Mouse (Mus musculus): ENCODE results near the gene Gm13696. TPM values are rescaled to one million over a fixed set of nuclear protein-coding genes. Genes with fewer than 3 reads are reported as not detected.
A peak's percentile ranks its signal among the peaks of the same experiment; 100 is the strongest.
"Not testable (repeated sequence)": the region's sequence is repeated elsewhere in the genome, so short reads cannot be mapped to it uniquely, and the experiment has no call there.

The Gm13696 gene
- polyA plus RNA-seq, 1 experiment from 2014 or later = not detected

GRCm38 (mm10) chr2:83984443-83984842 lies 11.5 kb downstream of the Gm13696 start, which contains the start of gene Gm13697:
TSS of gene Gm13697 (plus strand) at chr2:83984743.
- H3K36me3 ChIP-seq (ENCODE audit: control insufficient read depth, insufficient read depth, low read length); H3K9me3 ChIP-seq (ENCODE audit: control insufficient read depth, low read length); H3K4me1 ChIP-seq (replicated peaks; ENCODE audit: control insufficient read depth, insufficient read depth, low read length); H3K4me3 ChIP-seq (ENCODE audit: low read length); H3K27me3 ChIP-seq (ENCODE audit: control insufficient read depth, insufficient read depth, low read depth, low read length); H3K27ac ChIP-seq (ENCODE audit: low read length); ATAC-seq (ENCODE audit: low read depth); H3K9ac ChIP-seq (ENCODE audit: low read length); H3K4me2 ChIP-seq (ENCODE audit: low read depth, low read length): not testable (repeated sequence)
- no CpG with 5 or more reads among the region's 6 CpGs for WGBS

GRCm38 (mm10) chr2:83990253-83990652 lies 17.3 kb downstream of the Gm13696 start, which contains the start of gene Gm13691:
TSS of gene Gm13691 (plus strand) at chr2:83990553.
- not testable (repeated sequence) for H3K9me3 ChIP-seq (ENCODE audit: control insufficient read depth, low read length); H3K4me2 ChIP-seq (ENCODE audit: low read depth, low read length); H3K9ac ChIP-seq (ENCODE audit: low read length); H3K27ac ChIP-seq (ENCODE audit: low read length); ATAC-seq (ENCODE audit: low read depth); H3K27me3 ChIP-seq (ENCODE audit: control insufficient read depth, insufficient read depth, low read depth, low read length); H3K4me1 ChIP-seq (replicated peaks; ENCODE audit: control insufficient read depth, insufficient read depth, low read length); H3K4me3 ChIP-seq (ENCODE audit: low read length); H3K36me3 ChIP-seq (ENCODE audit: control insufficient read depth, insufficient read depth, low read length)
- WGBS = no CpG with 5 or more reads among the region's 6 CpGs

DNA sequence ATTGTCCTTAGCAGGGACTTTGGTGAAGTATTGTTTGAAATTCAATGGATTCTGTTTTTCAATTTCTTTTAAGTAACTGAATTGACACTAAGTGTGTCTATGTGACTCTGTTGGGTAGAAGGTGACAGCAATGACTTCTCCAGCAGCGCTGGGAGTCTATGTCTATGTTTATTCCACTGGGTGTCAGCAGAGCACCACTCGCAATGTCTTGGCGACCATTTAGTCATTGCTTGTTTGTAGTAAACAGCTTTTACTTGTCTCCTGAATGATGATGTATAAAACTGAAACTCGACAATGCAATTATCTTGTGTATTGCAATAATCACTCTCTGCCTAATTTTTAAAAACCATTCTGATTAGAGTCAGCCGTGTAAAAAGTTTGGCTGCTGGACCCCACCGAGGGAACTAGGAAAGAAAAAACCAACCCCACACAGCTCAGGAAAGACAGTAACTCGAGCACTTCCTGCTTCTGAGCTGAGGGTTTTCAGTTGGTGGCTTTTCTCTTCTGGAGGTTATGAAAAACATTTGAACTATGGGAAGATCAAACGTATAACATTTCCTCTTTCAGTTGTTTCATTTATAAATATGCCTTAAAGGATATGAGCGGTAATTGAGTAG lies 20.8 kb downstream of the Gm13696 start:
- 24% methylated on average over 7 of the region's 9 CpGs for WGBS
- peak; percentile 83 for ATAC-seq (ENCODE audit: low read depth)
- not testable (repeated sequence) for H3K27me3 ChIP-seq (ENCODE audit: control insufficient read depth, insufficient read depth, low read depth, low read length); H3K9ac ChIP-seq (ENCODE audit: low read length); H3K36me3 ChIP-seq (ENCODE audit: control insufficient read depth, insufficient read depth, low read length); H3K4me1 ChIP-seq (replicated peaks; ENCODE audit: control insufficient read depth, insufficient read depth, low read length); H3K9me3 ChIP-seq (ENCODE audit: control insufficient read depth, low read length)
- H3K4me2 ChIP-seq (ENCODE audit: low read depth, low read length) = peak overlapping the region; percentile 9; the same call in 1 of the 2 replicates
- peak overlapping the region; percentile 25; the same call in 1 of the 2 replicates for H3K27ac ChIP-seq (ENCODE audit: low read length)
- peak overlapping the region; percentile 1; the same call in 1 of the 2 replicates for H3K4me3 ChIP-seq (ENCODE audit: low read length)

GRCm38 (mm10) chr2:83994526-83994925 lies 21.6 kb downstream of the Gm13696 start:
- H3K4me1 ChIP-seq (replicated peaks; ENCODE audit: control insufficient read depth, insufficient read depth, low read length); H3K27ac ChIP-seq (ENCODE audit: low read length); H3K9me3 ChIP-seq (ENCODE audit: control insufficient read depth, low read length); H3K4me3 ChIP-seq (ENCODE audit: low read length); H3K27me3 ChIP-seq (ENCODE audit: control insufficient read depth, insufficient read depth, low read depth, low read length); H3K4me2 ChIP-seq (ENCODE audit: low read depth, low read length); H3K36me3 ChIP-seq (ENCODE audit: control insufficient read depth, insufficient read depth, low read length); ATAC-seq (ENCODE audit: low read depth); H3K9ac ChIP-seq (ENCODE audit: low read length): not testable (repeated sequence)
- WGBS = no CpG with 5 or more reads among the region's 3 CpGs

GRCm38 (mm10) chr2:84008913-84009312 lies 36.0 kb downstream of the Gm13696 start:
- Histone ChIP-seq H3K9ac (ENCODE audit: low read length) (no peak overlapping the region), H3K36me3 (ENCODE audit: control insufficient read depth, insufficient read depth, low read length) (no peaks in the 10 kb centered on the region), H3K4me3 (ENCODE audit: low read length) (no peak overlapping the region), H3K27ac (ENCODE audit: low read length) (no peak overlapping the region), H3K4me2 (ENCODE audit: low read depth, low read length) (no peak overlapping the region), H3K9me3 (ENCODE audit: control insufficient read depth, low read length) (no peaks in the 10 kb centered on the region), H3K27me3 (ENCODE audit: control insufficient read depth, insufficient read depth, low read depth, low read length) (no peaks in the 10 kb centered on the region), H3K4me1 (replicated peaks; ENCODE audit: control insufficient read depth, insufficient read depth, low read length) (no peaks in the 10 kb centered on the region)
- 48% methylated on average over 1 of the region's 1 CpGs for WGBS
- no peak for ATAC-seq (ENCODE audit: low read depth)

DNA sequence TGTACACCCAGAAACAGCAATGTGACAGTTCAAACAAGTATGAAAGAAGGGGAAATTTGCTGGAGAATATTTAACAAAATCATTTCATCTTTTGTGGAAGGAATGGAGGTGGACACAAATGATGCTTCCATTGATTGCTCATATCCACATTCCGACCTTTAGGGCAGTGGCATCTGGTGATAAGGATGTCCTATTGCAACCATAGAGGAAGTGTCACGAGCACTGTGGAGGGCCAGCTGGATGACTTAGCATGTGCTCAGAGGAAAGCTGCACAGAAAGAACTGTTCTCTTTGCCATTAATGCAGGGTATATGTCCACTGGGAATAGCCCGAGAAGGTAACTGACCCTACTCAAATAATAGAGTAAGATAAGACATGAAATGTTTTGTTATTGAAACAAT lies 36.9 kb downstream of the Gm13696 start:
- Histone ChIP-seq H3K36me3 (ENCODE audit: control insufficient read depth, insufficient read depth, low read length) (no peaks in the 10 kb centered on the region), H3K4me2 (ENCODE audit: low read depth, low read length) (no peak overlapping the region), H3K4me1 (replicated peaks; ENCODE audit: control insufficient read depth, insufficient read depth, low read length) (no peaks in the 10 kb centered on the region; the same call in 1 of the 2 replicates), H3K27me3 (ENCODE audit: control insufficient read depth, insufficient read depth, low read depth, low read length) (no peaks in the 10 kb centered on the region), H3K4me3 (ENCODE audit: low read length) (no peak overlapping the region), H3K9ac (ENCODE audit: low read length) (no peak overlapping the region), H3K27ac (ENCODE audit: low read length) (no peak overlapping the region), H3K9me3 (ENCODE audit: control insufficient read depth, low read length) (no peaks in the 10 kb centered on the region)
- 55% methylated on average over 3 of the region's 3 CpGs for WGBS
- no peak for ATAC-seq (ENCODE audit: low read depth)

DNA sequence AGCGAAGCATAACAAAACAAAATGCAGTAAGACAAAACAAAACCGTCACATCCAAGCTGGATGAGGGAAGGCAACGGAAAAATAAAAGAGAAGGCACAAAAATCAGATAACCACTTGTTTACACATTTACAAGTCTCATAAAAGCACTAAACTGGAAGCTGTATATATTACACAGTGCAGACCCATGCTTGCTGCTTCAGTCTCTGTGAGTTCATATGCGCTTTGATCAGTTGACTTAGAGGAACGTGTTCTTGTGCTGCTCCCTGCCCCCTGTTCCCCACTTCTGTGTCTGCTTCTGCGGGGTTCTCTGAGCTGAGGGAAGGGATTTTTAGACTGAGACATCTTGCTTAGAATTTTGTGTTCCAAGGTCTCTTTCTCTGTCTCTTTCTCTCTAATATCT lies 41.6 kb downstream of the Gm13696 start:
- H3K4me1 ChIP-seq (replicated peaks; ENCODE audit: control insufficient read depth, insufficient read depth, low read length) = peaks cover 3% of the 10 kb centered on the region; the same call in 1 of the 2 replicates
- H3K27me3 ChIP-seq (ENCODE audit: control insufficient read depth, insufficient read depth, low read depth, low read length) = no peaks in the 10 kb centered on the region
- no peaks in the 10 kb centered on the region for H3K36me3 ChIP-seq (ENCODE audit: control insufficient read depth, insufficient read depth, low read length)
- H3K9me3 ChIP-seq (ENCODE audit: control insufficient read depth, low read length) = no peaks in the 10 kb centered on the region
- 49% methylated on average over 6 of the region's 6 CpGs for WGBS
- H3K27ac ChIP-seq (ENCODE audit: low read length) = peak overlapping the region; percentile 55
- H3K4me2 ChIP-seq (ENCODE audit: low read depth, low read length) = 0 out of 2 replicates have a peak overlapping the region, but pooled peaks have one; percentile 6
- no peak overlapping the region for H3K4me3 ChIP-seq (ENCODE audit: low read length)
- peak overlapping the region; percentile 20; the same call in 1 of the 2 replicates for H3K9ac ChIP-seq (ENCODE audit: low read length)
- peak; percentile 57 for ATAC-seq (ENCODE audit: low read depth)

- H3K4me2 ChIP-seq (ENCODE audit: low read depth, low read length); H3K9me3 ChIP-seq (ENCODE audit: control insufficient read depth, low read length); ATAC-seq (ENCODE audit: low read depth); H3K27ac ChIP-seq (ENCODE audit: low read length); H3K9ac ChIP-seq (ENCODE audit: low read length); H3K4me1 ChIP-seq (replicated peaks; ENCODE audit: control insufficient read depth, insufficient read depth, low read length); H3K36me3 ChIP-seq (ENCODE audit: control insufficient read depth, insufficient read depth, low read length); H3K4me3 ChIP-seq (ENCODE audit: low read length); H3K27me3 ChIP-seq (ENCODE audit: control insufficient read depth, insufficient read depth, low read depth, low read length): not testable (repeated sequence)
- WGBS = 72% methylated on average over 5 of the region's 5 CpGs
Measured at GRCm38 (mm10) chr2:84016291-84016690, 43.4 kb downstream of the Gm13696 start.

DNA sequence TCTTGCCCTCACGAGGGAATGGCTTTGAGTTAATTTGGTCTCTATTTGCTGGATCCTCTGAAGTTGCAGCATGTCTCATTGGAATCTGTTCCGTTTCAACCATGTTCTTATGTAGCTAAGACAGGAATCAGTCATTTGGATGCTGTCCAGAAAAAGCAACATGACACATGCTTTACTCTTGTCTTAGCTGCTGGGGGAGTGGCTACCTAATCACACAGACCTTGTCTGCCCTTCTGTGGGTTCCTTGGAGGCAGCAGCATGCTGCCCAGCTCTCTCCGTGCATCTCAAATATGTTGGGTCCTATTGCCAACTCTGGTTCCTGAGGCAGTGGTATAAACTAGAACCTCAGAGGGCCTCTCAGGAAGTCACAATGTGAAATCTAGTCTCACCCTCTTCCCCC lies 45.4 kb downstream of the Gm13696 start:
- peak overlapping the region; percentile 45 for H3K27ac ChIP-seq (ENCODE audit: low read length)
- H3K4me2 ChIP-seq (ENCODE audit: low read depth, low read length) = no peak overlapping the region
- ATAC-seq (ENCODE audit: low read depth) = no peak
- 33% methylated on average over 3 of the region's 3 CpGs for WGBS
- H3K9ac ChIP-seq (ENCODE audit: low read length) = no peak overlapping the region
- peaks cover 3% of the 10 kb centered on the region; the same call in 1 of the 2 replicates for H3K4me1 ChIP-seq (replicated peaks; ENCODE audit: control insufficient read depth, insufficient read depth, low read length)
- no peaks in the 10 kb centered on the region for H3K36me3 ChIP-seq (ENCODE audit: control insufficient read depth, insufficient read depth, low read length)
- H3K27me3 ChIP-seq (ENCODE audit: control insufficient read depth, insufficient read depth, low read depth, low read length) = no peaks in the 10 kb centered on the region
- no peak overlapping the region for H3K4me3 ChIP-seq (ENCODE audit: low read length)
- H3K9me3 ChIP-seq (ENCODE audit: control insufficient read depth, low read length) = no peaks in the 10 kb centered on the region
